Mouse (Mus musculus): Measurements from ENCODE around the gene Grik5. TPM values are rescaled to one million over a fixed set of nuclear protein-coding genes. Genes with fewer than 3 reads are reported as not detected.

Gene Grik5
- total and polyA plus RNA-seq, 2 experiments from 2014 or later = 18.6 to 153 TPM

- peak overlapping the region; percentile 63 for H3K9ac ChIP-seq (replicated peaks; ENCODE audit: low read length, poor library complexity, severe bottlenecking)
- peaks cover 41% of the 10 kb centered on the region for H3K4me1 ChIP-seq (ENCODE audit: insufficient read depth, low read length)
- peak; percentile 77 for TF ChIP-seq CTCF (IDR thresholded peaks at IDR 0.05)
- H3K36me3 ChIP-seq (ENCODE audit: insufficient read depth, low read length) = peaks cover 22% of the 10 kb centered on the region
- ATAC-seq (ENCODE audit: low FRiP score) = 0 out of 2 replicates have a peak, but pooled peaks have one; percentile 1
- 3% methylated on average over 62 of the region's 97 CpGs for WGBS
- H3K9me3 ChIP-seq (ENCODE audit: low read length) = no peaks in the 10 kb centered on the region
- peak; percentile 76 for DNase-seq (ENCODE audit: low spot score)
- H3K27me3 ChIP-seq (ENCODE audit: insufficient read depth, low read length) = no peaks in the 10 kb centered on the region
- peak overlapping the region; percentile 56 for H3K4me2 ChIP-seq (ENCODE audit: low read depth, low read length, poor library complexity, severe bottlenecking)
- peak overlapping the region; percentile 97 for H3K27ac ChIP-seq (ENCODE audit: low read depth, low read length)
- H3K4me3 ChIP-seq (ENCODE audit: low read depth, low read length) = peak overlapping the region; percentile 19
These were observed 61.8 kb downstream of the Grik5 start for GRCm38 (mm10) chr7:25010090-25010913.

DNA sequence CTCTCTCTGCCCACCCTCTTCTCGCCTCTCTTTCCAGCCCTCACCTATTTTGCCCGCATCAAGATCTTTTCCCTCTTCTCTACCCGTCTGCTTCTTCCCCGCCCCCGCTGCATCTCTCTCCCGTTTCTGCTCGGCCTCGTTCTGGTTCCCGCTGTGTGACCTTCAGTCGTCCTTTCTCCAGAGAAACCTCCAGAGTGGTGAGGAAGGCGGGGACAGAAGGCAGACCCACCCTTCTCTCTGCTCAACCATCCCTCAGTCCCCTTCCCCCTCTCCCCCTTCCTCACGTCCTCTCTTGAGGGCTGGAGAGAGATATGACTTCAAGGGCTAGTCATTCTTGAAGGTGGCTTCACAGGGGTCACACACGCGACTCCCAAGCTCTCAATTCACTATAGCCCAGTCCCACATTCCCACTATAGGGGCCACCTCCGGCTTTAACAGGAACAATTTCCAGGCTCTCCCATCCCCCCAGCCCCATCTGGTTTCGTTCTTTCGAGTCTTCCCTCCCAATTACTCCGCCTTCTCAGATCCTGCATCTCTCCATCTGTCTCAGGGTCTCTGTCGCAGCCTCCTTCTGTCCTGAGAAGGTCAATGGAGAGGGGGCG, 62.9 kb downstream of the Grik5 start:
- DNase-seq (ENCODE audit: low spot score) = peak; percentile 82
- WGBS = 5% methylated on average over 20 of the region's 20 CpGs
- no peaks in the 10 kb centered on the region for H3K27me3 ChIP-seq (ENCODE audit: insufficient read depth, low read length)
- H3K9me3 ChIP-seq (ENCODE audit: low read length) = no peaks in the 10 kb centered on the region
- H3K4me3 ChIP-seq (ENCODE audit: low read depth, low read length) = peak overlapping the region; percentile 23
- peaks cover 12% of the 10 kb centered on the region; the same call in 1 of the 2 replicates for H3K36me3 ChIP-seq (ENCODE audit: insufficient read depth, low read length)
- peaks cover 41% of the 10 kb centered on the region for H3K4me1 ChIP-seq (ENCODE audit: insufficient read depth, low read length)
- no peak for ATAC-seq (ENCODE audit: low FRiP score)
- H3K4me2 ChIP-seq (ENCODE audit: low read depth, low read length, poor library complexity, severe bottlenecking) = peak overlapping the region; percentile 56
- peak overlapping the region; percentile 63 for H3K9ac ChIP-seq (replicated peaks; ENCODE audit: low read length, poor library complexity, severe bottlenecking)
- no peak for TF ChIP-seq CTCF (IDR thresholded peaks at IDR 0.05)
- H3K27ac ChIP-seq (ENCODE audit: low read depth, low read length) = peak overlapping the region; percentile 97

- peak overlapping the region; percentile 97 for H3K27ac ChIP-seq (ENCODE audit: low read depth, low read length)
- 3% methylated on average over 17 of the region's 17 CpGs for WGBS
- peak overlapping the region; percentile 23 for H3K4me3 ChIP-seq (ENCODE audit: low read depth, low read length)
- peak overlapping the region; percentile 63 for H3K9ac ChIP-seq (replicated peaks; ENCODE audit: low read length, poor library complexity, severe bottlenecking)
- peak; percentile 71 for DNase-seq (ENCODE audit: low spot score)
- peaks cover 45% of the 10 kb centered on the region for H3K4me1 ChIP-seq (ENCODE audit: insufficient read depth, low read length)
- no peaks in the 10 kb centered on the region for H3K9me3 ChIP-seq (ENCODE audit: low read length)
- no peaks in the 10 kb centered on the region for H3K27me3 ChIP-seq (ENCODE audit: insufficient read depth, low read length)
- peaks cover 7% of the 10 kb centered on the region; the same call in 1 of the 2 replicates for H3K36me3 ChIP-seq (ENCODE audit: insufficient read depth, low read length)
- peak overlapping the region; percentile 56 for H3K4me2 ChIP-seq (ENCODE audit: low read depth, low read length, poor library complexity, severe bottlenecking)
- peak; percentile 14 for ATAC-seq (ENCODE audit: low FRiP score)
- TF ChIP-seq CTCF (IDR thresholded peaks at IDR 0.05) = no peak
These were observed 63.5 kb downstream of the Grik5 start for GRCm38 (mm10) chr7:25008635-25009034.

DNA sequence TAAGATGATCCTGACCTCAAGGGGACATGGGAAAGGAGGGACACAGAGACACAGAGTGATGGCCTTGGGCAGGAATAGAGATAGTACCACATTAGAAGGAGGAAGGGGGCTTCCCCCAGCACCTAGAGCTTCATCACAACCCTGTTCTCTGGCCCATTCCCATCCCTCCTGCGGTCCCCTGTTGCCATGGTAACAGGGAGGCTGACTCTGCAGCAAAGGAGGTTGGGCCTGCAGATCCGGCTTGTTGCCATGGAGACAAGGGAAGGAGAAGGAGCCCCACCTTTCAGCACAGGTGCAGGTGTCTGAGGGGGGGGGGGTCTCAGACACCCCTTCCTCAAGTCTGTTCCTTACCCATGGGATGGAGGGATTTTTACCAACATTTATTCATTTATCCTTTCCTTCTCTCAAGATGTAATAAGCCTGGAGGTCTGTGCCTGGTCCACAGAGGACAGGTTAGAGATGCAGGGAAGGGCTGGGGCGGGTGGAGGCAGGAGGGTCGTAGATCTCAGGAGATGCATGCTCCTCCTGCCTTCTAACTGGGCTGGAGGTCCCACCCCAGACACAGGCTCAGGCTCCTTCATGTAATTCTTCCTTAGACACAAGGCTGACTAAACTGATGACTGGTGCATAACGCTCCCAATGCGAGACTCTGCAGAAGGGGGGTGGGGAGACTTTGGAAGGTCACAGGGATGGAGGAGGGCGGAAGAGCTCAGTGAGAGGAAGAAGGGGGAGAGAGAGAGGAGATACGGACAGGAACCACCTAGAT, 64.4 kb downstream of the Grik5 start:
- Histone ChIP-seq H3K9me3 (ENCODE audit: low read length) (no peaks in the 10 kb centered on the region), H3K36me3 (ENCODE audit: insufficient read depth, low read length) (0 out of 2 replicates have a peak, but pooled peaks cover 4% of the 10 kb centered on the region), H3K4me1 (ENCODE audit: insufficient read depth, low read length) (peaks cover 53% of the 10 kb centered on the region), H3K4me2 (ENCODE audit: low read depth, low read length, poor library complexity, severe bottlenecking) (peak overlapping the region; percentile 56), H3K27ac (ENCODE audit: low read depth, low read length) (peak overlapping the region; percentile 97), H3K27me3 (ENCODE audit: insufficient read depth, low read length) (no peaks in the 10 kb centered on the region), H3K4me3 (ENCODE audit: low read depth, low read length) (no peak overlapping the region), H3K9ac (replicated peaks; ENCODE audit: low read length, poor library complexity, severe bottlenecking) (peak overlapping the region; percentile 63)
- DNase-seq (ENCODE audit: low spot score) (peak; percentile 94), ATAC-seq (ENCODE audit: low FRiP score) (peak; percentile 34)
- 4% methylated on average over 8 of the region's 8 CpGs for WGBS
- no peak for TF ChIP-seq CTCF (IDR thresholded peaks at IDR 0.05)

DNA sequence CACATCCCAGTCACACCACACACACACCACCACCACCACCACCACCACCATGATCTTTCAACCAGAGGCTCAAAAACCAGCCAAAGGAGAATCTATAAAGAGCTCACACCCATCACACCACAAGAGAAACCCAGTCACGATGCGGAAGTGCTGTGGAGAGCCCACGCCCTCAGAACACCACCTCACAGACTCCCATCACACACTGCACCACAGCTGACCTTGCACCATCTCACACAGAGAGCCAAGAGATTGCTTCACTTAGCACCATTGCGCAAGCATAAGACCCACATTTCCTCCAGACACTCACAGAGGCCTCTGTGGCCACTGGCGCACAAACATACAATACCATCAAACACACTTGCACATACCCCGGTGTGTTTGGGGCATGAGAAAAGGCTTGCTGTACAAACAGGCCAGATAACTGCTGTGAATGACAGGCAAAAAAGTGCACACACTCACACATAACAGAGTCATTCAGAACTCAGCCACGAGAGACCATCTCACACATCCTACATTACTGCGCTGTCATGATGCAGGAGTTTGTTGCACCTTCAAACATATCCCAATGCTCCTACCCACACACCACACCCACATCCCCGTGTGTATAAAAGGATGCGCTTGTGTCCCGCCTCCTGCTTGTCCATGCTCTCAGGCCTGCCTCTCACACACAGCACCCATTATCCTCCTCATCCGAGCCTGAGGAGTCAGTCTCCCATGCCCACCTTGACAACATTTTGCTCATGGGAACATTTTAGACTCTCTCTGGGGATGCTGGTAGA, 65.4 kb downstream of the Grik5 start:
- peak overlapping the region; percentile 97 for H3K27ac ChIP-seq (ENCODE audit: low read depth, low read length)
- 70% methylated on average over 12 of the region's 12 CpGs for WGBS
- H3K4me3 ChIP-seq (ENCODE audit: low read depth, low read length) = no peak overlapping the region
- H3K36me3 ChIP-seq (ENCODE audit: insufficient read depth, low read length) = no peaks in the 10 kb centered on the region
- TF ChIP-seq CTCF (IDR thresholded peaks at IDR 0.05) = no peak
- H3K9me3 ChIP-seq (ENCODE audit: low read length) = no peaks in the 10 kb centered on the region
- H3K4me2 ChIP-seq (ENCODE audit: low read depth, low read length, poor library complexity, severe bottlenecking) = peak overlapping the region; percentile 65
- ATAC-seq (ENCODE audit: low FRiP score) = no peak
- no peak for DNase-seq (ENCODE audit: low spot score)
- no peaks in the 10 kb centered on the region for H3K27me3 ChIP-seq (ENCODE audit: insufficient read depth, low read length)
- peak overlapping the region; percentile 63; the same call in 1 of the 2 replicates for H3K9ac ChIP-seq (replicated peaks; ENCODE audit: low read length, poor library complexity, severe bottlenecking)
- peaks cover 53% of the 10 kb centered on the region for H3K4me1 ChIP-seq (ENCODE audit: insufficient read depth, low read length)
